Mouse (Mus musculus) forebrain, postnatal 0 days (tissue): ENCODE data around the gene Ahrr. TPM values are rescaled to one million over a fixed set of nuclear protein-coding genes. Genes with fewer than 3 reads are reported as not detected.

ENCODE experiments used
- ATAC-seq: fragments of 200-750 bp; cut with Nextera tagmentation; 2 replicates; pipeline ENCODE4 v1.8.0; 2017; ENCODE audit warnings: mild to moderate bottlenecking, moderate library complexity
- DNase-seq: peaks from one replicate; pipeline ENCODE4 v3.0.0-alpha.2; 2015
- H3K27ac ChIP-seq: fragments of 300-500 bp; sonication (generic); 2 replicates; pipeline ENCODE4 v1.5.1; 2014; ENCODE audit warnings: low read depth, mild to moderate bottlenecking, antibody characterized with exemption, low read length, moderate library complexity, mixed read lengths
- H3K27me3 ChIP-seq: fragments of 300-500 bp; sonication (generic); 2 replicates; pipeline ENCODE4 v1.6.1; 2014; ENCODE audit warnings: mild to moderate bottlenecking, low read length, mixed read lengths; ENCODE audit not compliant: insufficient read depth
- H3K36me3 ChIP-seq: fragments of 300-500 bp; sonication (generic); 2 replicates; pipeline ENCODE4 v1.6.1; 2014; ENCODE audit warnings: mild to moderate bottlenecking, moderate library complexity; ENCODE audit not compliant: insufficient read depth
- H3K4me1 ChIP-seq: fragments of 300-500 bp; sonication (generic); 2 replicates; pipeline ENCODE4 v1.6.1; 2014; ENCODE audit warnings: antibody characterized with exemption; ENCODE audit not compliant: insufficient read depth
- H3K4me2 ChIP-seq: fragments of 300-500 bp; sonication (generic); 2 replicates; pipeline ENCODE4 v1.6.1; 2014; ENCODE audit warnings: low read depth, mild to moderate bottlenecking, moderate library complexity
- H3K4me3 ChIP-seq: fragments of 300-500 bp; sonication (generic); 2 replicates; pipeline ENCODE4 v1.5.1; 2014; ENCODE audit warnings: low read depth, low read length, mixed read lengths
- H3K9ac ChIP-seq: fragments of 300-500 bp; sonication (generic); 2 replicates; pipeline ENCODE4 v1.6.1; 2014; ENCODE audit warnings: mild to moderate bottlenecking
- H3K9me3 ChIP-seq: fragments of 300-500 bp; sonication (generic); 2 replicates; pipeline ENCODE4 v1.6.1; 2016; ENCODE audit warnings: low read length
- CTCF ChIP-seq: sonication (generic); IDR thresholded peaks from 2 replicates; pipeline ENCODE4 v1.5.1; 2016; ENCODE audit warnings: antibody characterized with exemption, control low read depth, low read depth
- WGBS: fragments of 180-500 bp; shearing (Covaris S2); extraction: QIAGEN DNeasy Blood & Tissue Kit; methylation state at CpG from one replicate; pipeline ENCODE4 v1.1.7; 2014; 5-methylcytosine and 5-hydroxymethylcytosine counted together
- polyA plus RNA-seq: library from polyadenylated mRNA; unstranded; fragments of >200 nt; fragmentation: Nextera tagmentation; extraction: Ambion mirVana; gene quantifications from 2 replicates; pipeline ENCODE4 v1.2.1, GENCODE M21; 2015
- total RNA-seq: library from RNA; depleted of rRNA; stranded (reverse); fragments of >200 nt; gene quantifications from 2 replicates; pipeline ENCODE4 v1.2.3, GENCODE M21; 2014; rRNA removed

Gene Ahrr
- 2.1 and 2.9 TPM in 2 replicates for total RNA-seq
- polyA plus RNA-seq = 0.64 and 0.80 TPM in 2 replicates

- TF ChIP-seq CTCF = peak; percentile 48; the same call in 1 of the 2 replicates
- ATAC-seq (peak; percentile 74), DNase-seq (peak; percentile 20)
- H3K9me3 ChIP-seq = no peaks in the 10 kb centered on the region
- H3K27me3 ChIP-seq = 0 out of 2 replicates have a peak, but pooled peaks cover 4% of the 10 kb centered on the region
- WGBS = 2% methylated on average over 27 of the region's 27 CpGs
- H3K27ac ChIP-seq = no peak within 1 kb of the TSS
- no peaks in the 10 kb centered on the region for H3K36me3 ChIP-seq
- H3K9ac ChIP-seq = peak within 1 kb of the TSS; percentile 33; the same call in 1 of the 2 replicates
- peak within 1 kb of the TSS; percentile 28 for H3K4me3 ChIP-seq
- no peaks in the 10 kb centered on the region for H3K4me1 ChIP-seq
- peak within 1 kb of the TSS; percentile 53 for H3K4me2 ChIP-seq
Observed at GRCm38 (mm10) chr13:74292167-74292566, at the start of gene Ahrr. Gene Ahrr (minus strand): TSS chr13:74292331.

DNA sequence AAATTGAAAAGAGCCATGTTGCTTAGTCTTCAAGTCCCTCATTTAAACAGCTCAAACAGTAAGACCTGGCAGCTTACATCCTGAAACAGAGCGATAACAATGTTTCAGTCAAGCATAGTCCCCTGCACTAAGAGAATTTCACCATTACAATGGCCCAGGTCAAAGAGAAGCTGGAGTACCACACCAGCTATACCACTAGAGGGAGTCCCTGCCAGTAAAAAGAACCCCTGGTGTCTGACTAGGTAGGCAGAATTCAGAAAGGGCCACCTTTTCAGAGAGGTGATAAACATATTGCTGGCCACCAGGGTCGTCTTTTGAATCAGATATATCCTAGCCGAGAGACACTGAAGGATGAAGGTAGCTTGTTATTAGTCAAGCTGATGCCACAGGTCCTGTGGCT, 48.9 kb upstream of the Ahrr start:
- Histone ChIP-seq H3K27me3 (no peaks in the 10 kb centered on the region), H3K4me2 (no peak overlapping the region), H3K4me3 (no peak overlapping the region), H3K36me3 (peaks cover 60% of the 10 kb centered on the region), H3K9ac (no peak overlapping the region), H3K9me3 (no peaks in the 10 kb centered on the region), H3K27ac (no peak overlapping the region), H3K4me1 (no peaks in the 10 kb centered on the region)
- TF ChIP-seq CTCF = peak; percentile 74
- WGBS = 47% methylated on average over 3 of the region's 3 CpGs
- DNase-seq (peak; percentile 42), ATAC-seq (peak; percentile 74)

GRCm38 (mm10) chr13:74329321-74329720, 37.2 kb upstream of the Ahrr start:
- ATAC-seq = no peak
- no peak for TF ChIP-seq CTCF
- H3K9me3 ChIP-seq = no peaks in the 10 kb centered on the region
- no peaks in the 10 kb centered on the region for H3K27me3 ChIP-seq
- no peak overlapping the region for H3K4me2 ChIP-seq
- DNase-seq = no peak
- H3K4me3 ChIP-seq = no peak overlapping the region
- peaks cover 64% of the 10 kb centered on the region for H3K36me3 ChIP-seq
- no peaks in the 10 kb centered on the region for H3K4me1 ChIP-seq
- no peak overlapping the region for H3K9ac ChIP-seq
- H3K27ac ChIP-seq = no peak overlapping the region

GRCm38 (mm10) chr13:74317170-74317849, 25.2 kb upstream of the Ahrr start, which contains the start of gene Pdcd6:
Gene Pdcd6 (minus strand): TSS chr13:74317580.
- Histone ChIP-seq H3K36me3 (peaks cover 28% of the 10 kb centered on the region), H3K27me3 (no peaks in the 10 kb centered on the region), H3K27ac (peak within 1 kb of the TSS; percentile 78), H3K4me2 (peak within 1 kb of the TSS; percentile 90), H3K4me1 (0 out of 2 replicates have a peak, but pooled peaks cover 7% of the 10 kb centered on the region), H3K9me3 (no peaks in the 10 kb centered on the region), H3K4me3 (peak within 1 kb of the TSS; percentile 72), H3K9ac (peak within 1 kb of the TSS; percentile 90)
- TF ChIP-seq CTCF = no peak
- under 1% methylated on average over 36 of the region's 36 CpGs for WGBS
- peak; percentile 98 for ATAC-seq
- peak; percentile 89 for DNase-seq

GRCm38 (mm10) chr13:74316789-74317169, 24.6 kb upstream of the Ahrr start:
- DNase-seq = no peak
- whole genome bisulfite sequencing = 3% methylated on average over 15 of the region's 15 CpGs
- TF ChIP-seq CTCF = no peak
- H3K36me3 ChIP-seq = peaks cover 24% of the 10 kb centered on the region
- no peaks in the 10 kb centered on the region for H3K9me3 ChIP-seq
- H3K27me3 ChIP-seq = no peaks in the 10 kb centered on the region
- peak overlapping the region; percentile 72 for H3K4me3 ChIP-seq
- peak overlapping the region; percentile 78 for H3K27ac ChIP-seq
- H3K9ac ChIP-seq = peak overlapping the region; percentile 90
- 0 out of 2 replicates have a peak, but pooled peaks cover 7% of the 10 kb centered on the region for H3K4me1 ChIP-seq
- ATAC-seq = no peak
- peak overlapping the region; percentile 90 for H3K4me2 ChIP-seq

DNA sequence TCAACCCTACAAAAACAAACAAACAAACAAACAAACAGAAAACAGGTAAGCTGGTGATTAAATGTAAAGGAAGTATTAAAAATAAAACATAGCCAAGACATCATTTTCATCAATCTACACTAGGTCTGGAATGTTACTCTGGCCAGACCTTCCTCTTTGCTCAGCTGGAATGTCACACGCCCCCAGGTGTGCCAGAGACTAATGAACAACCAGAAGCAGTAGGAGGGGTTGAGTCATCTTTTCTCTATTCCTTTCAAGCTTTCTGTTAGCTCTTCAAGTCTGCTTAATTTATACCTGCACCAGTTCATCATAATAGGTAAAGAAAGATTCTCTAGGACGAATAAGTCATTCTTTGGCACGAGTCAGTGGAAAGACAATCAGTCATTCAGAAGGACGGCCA, 24.3 kb upstream of the Ahrr start:
- Histone ChIP-seq H3K27ac (peak overlapping the region; percentile 78; the same call in 1 of the 2 replicates), H3K9me3 (no peaks in the 10 kb centered on the region), H3K27me3 (no peaks in the 10 kb centered on the region), H3K4me1 (0 out of 2 replicates have a peak, but pooled peaks cover 7% of the 10 kb centered on the region), H3K9ac (peak overlapping the region; percentile 90), H3K36me3 (peaks cover 24% of the 10 kb centered on the region), H3K4me3 (peak overlapping the region; percentile 72), H3K4me2 (peak overlapping the region; percentile 90)
- DNase-seq (no peak), ATAC-seq (no peak)
- TF ChIP-seq CTCF = no peak
- 28% methylated on average over 4 of the region's 4 CpGs for WGBS

DNA sequence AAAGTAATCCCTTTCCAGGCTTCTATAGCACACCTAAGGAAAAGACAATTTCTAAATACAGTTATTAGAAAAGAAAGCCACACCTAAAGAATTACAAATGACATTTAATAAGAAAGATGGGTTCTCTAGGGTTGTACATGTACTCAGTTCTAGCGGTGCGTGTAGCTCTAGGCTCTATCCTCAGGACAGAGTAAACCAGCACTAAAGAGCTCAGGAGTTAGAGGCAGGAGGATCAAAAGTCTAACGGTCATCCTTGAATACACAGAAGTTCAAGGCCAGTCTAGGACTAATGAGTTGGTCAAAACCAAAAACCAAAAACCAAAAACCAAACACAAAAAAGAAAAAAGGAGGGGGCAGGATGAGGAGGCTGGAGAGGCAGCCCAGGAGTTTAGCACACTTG, 22.5 kb upstream of the Ahrr start:
- no peaks in the 10 kb centered on the region for H3K27me3 ChIP-seq
- no peaks in the 10 kb centered on the region for H3K9me3 ChIP-seq
- H3K27ac ChIP-seq = no peak overlapping the region
- H3K9ac ChIP-seq = no peak overlapping the region
- 96% methylated on average over 3 of the region's 3 CpGs for WGBS
- no peak for DNase-seq
- peaks cover 30% of the 10 kb centered on the region for H3K36me3 ChIP-seq
- H3K4me2 ChIP-seq = no peak overlapping the region
- ATAC-seq = no peak
- 0 out of 2 replicates have a peak, but pooled peaks cover 7% of the 10 kb centered on the region for H3K4me1 ChIP-seq
- H3K4me3 ChIP-seq = no peak overlapping the region
- no peak for TF ChIP-seq CTCF
